In genomic region chr2:167277026-167277425, GRCm38 (mm10) we compare ENCODE assay signal across 13 mouse cellular contexts. TPM values are rescaled to one million over a fixed set of nuclear protein-coding genes. Genes with fewer than 3 reads are reported as not detected.
DNase-seq lines count a peak whose midpoint lies in the region; ATAC-seq lines count a peak whose summit lies in the region.
"Had no signal": no experiment of that assay in that cellular context is flagged by ENCODE, and none has a peak within 500 bp of the region (broad histone marks: within the 10 kb centered on the region; RNA-seq: fewer than 3 reads in every experiment).

No protein-coding gene starts in this region.

- 74% methylated on average over 13 of the region's 13 CpGs for WGBS in kidney, embryonic 14.5 days

- no peaks in the 10 kb centered on the region for H3K27me3 ChIP-seq in kidney, embryonic 14.5 days (ENCODE audit: control insufficient read depth, insufficient read depth, low read length)
- H3K27me3 ChIP-seq: limb, embryonic 13.5 days had no signal

- H3K4me1 ChIP-seq in kidney, embryonic 14.5 days (ENCODE audit: control insufficient read depth, insufficient read depth, low read length) = no peaks in the 10 kb centered on the region
- H3K4me1 ChIP-seq: limb, embryonic 13.5 days had no signal

- no peak overlapping the region for H3K27ac ChIP-seq in kidney, embryonic 14.5 days (ENCODE audit: low read depth, low read length)
- H3K27ac ChIP-seq: limb, embryonic 13.5 days; neural tube, embryonic 13.5 days had no signal

- no peaks in the 10 kb centered on the region for H3K36me3 ChIP-seq in kidney, embryonic 14.5 days (ENCODE audit: control insufficient read depth, insufficient read depth, low read length)
- H3K36me3 ChIP-seq: limb, embryonic 13.5 days; neural tube, embryonic 13.5 days had no signal

- ATAC-seq in kidney, embryonic 14.5 days (ENCODE audit: low FRiP score, low TSS enrichment) = no peak

- H3K9me3 ChIP-seq in kidney, embryonic 14.5 days (ENCODE audit: control insufficient read depth, low read length) = no peaks in the 10 kb centered on the region
- H3K9me3 ChIP-seq: limb, embryonic 13.5 days; neural tube, embryonic 13.5 days had no signal

- no peak overlapping the region for H3K4me3 ChIP-seq in kidney, embryonic 14.5 days (ENCODE audit: low read length)
- H3K4me3 ChIP-seq: limb, embryonic 13.5 days; neural tube, embryonic 13.5 days had no signal

- DNase-seq in cerebellum, postnatal 4 days (ENCODE audit: low spot score in 2 of 2) = peak; percentile 19 to 53
- DNase-seq in cerebellum, postnatal 36 days = no peak
- DNase-seq in kidney, postnatal 4 days = peak; percentile 1
- peak; percentile 1 for DNase-seq in right cerebral cortex, postnatal 25 days
- no peak for DNase-seq in right cerebral cortex, adult 2 months (ENCODE audit: low spot score in 2 of 2)
- peak; percentile 29 for DNase-seq in retina, postnatal 7 days (ENCODE audit: low read depth, low spot score)
- no peak for DNase-seq in layer of hippocampus, postnatal 14 days (ENCODE audit: low spot score in 2 of 2)
- DNase-seq: kidney, adult 2 months had no signal

- H3K9ac ChIP-seq in kidney, embryonic 14.5 days (ENCODE audit: low read depth, low read length) = no peak overlapping the region
- H3K9ac ChIP-seq: limb, embryonic 13.5 days; neural tube, embryonic 13.5 days had no signal

- no peak overlapping the region for H3K4me2 ChIP-seq in kidney, embryonic 14.5 days (replicated peaks; ENCODE audit: low read depth, low read length)
- H3K4me2 ChIP-seq: limb, embryonic 13.5 days; neural tube, embryonic 13.5 days had no signal

RNA-seq across cellular contexts. Expression of gene Ptgis, which starts 36.6 kb away (rescaled TPM):
- 15.5 and 18.0 TPM in 2 replicates for polyA plus RNA-seq in kidney, embryonic 14.5 days (2014; fragmentation: Nextera tagmentation; extraction: Ambion mirVana)
- total RNA-seq in layer of hippocampus, postnatal 14 days (2021) = 1 to 10 TPM; 1.3 to 2.1 TPM
- total RNA-seq: granulocyte monocyte progenitor cell, adult 5-6 weeks; megakaryocyte, adult 5-6 weeks had no signal

Comparison
In these comparisons a context has a peak if more than half of its experiments do, and no peak if none do; other contexts are left out.
1. DNase-seq: peak in cerebellum, postnatal 4 days (2 of 2), kidney, postnatal 4 days (2 of 2), right cerebral cortex, postnatal 25 days (single experiment) and retina, postnatal 7 days (single experiment); none in cerebellum, postnatal 36 days (0 of 2), right cerebral cortex, adult 2 months (0 of 2) and layer of hippocampus, postnatal 14 days (0 of 2).